Mouse (Mus musculus) kidney, embryonic 15.5 days (tissue): ENCODE data around the gene Slc6a6. TPM values are rescaled to one million over a fixed set of nuclear protein-coding genes. Genes with fewer than 3 reads are reported as not detected.

ENCODE experiments used
- ATAC-seq: fragments of 200-750 bp; cut with Nextera tagmentation; replicated peaks from 2 replicates; pipeline ENCODE4 v1.8.0; 2017; ENCODE audit warnings: moderate TSS enrichment; ENCODE audit not compliant: low FRiP score
- H3K27ac ChIP-seq: fragments of 300-500 bp; sonication (generic); 2 replicates; pipeline ENCODE4 v1.5.1; 2015; ENCODE audit warnings: mild to moderate bottlenecking, inconsistent platforms
- H3K27me3 ChIP-seq: fragments of 300-500 bp; sonication (generic); 2 replicates; pipeline ENCODE4 v1.6.1; 2015; ENCODE audit warnings: inconsistent platforms
- H3K36me3 ChIP-seq: fragments of 300-500 bp; sonication (generic); 2 replicates; pipeline ENCODE4 v1.6.1; 2015; ENCODE audit warnings: inconsistent platforms
- H3K4me1 ChIP-seq: fragments of 300-500 bp; sonication (generic); 2 replicates; pipeline ENCODE4 v1.6.1; 2015; ENCODE audit warnings: inconsistent platforms
- H3K4me2 ChIP-seq: fragments of 300-500 bp; sonication (generic); 2 replicates; pipeline ENCODE4 v1.6.1; 2015; ENCODE audit warnings: moderate library complexity, mild to moderate bottlenecking, inconsistent platforms
- H3K4me3 ChIP-seq: fragments of 300-500 bp; sonication (generic); replicated peaks from 2 replicates; pipeline ENCODE4 v1.5.1; 2015; ENCODE audit warnings: mild to moderate bottlenecking, inconsistent platforms
- H3K9ac ChIP-seq: fragments of 300-500 bp; sonication (generic); 2 replicates; pipeline ENCODE4 v1.6.1; 2015; ENCODE audit warnings: mild to moderate bottlenecking, inconsistent platforms
- H3K9me3 ChIP-seq: fragments of 300-500 bp; sonication (generic); replicated peaks from 2 replicates; pipeline ENCODE4 v1.6.1; 2016; ENCODE audit warnings: inconsistent platforms
- WGBS: fragments of 180-500 bp; shearing (Covaris S2); methylation state at CpG from one replicate; pipeline ENCODE4 v1.1.7; 2015; ENCODE audit warnings: mixed read lengths; 5-methylcytosine and 5-hydroxymethylcytosine counted together
- polyA plus RNA-seq: library from polyadenylated mRNA; unstranded; fragments of >200 nt; fragmentation: Nextera tagmentation; extraction: Ambion mirVana; gene quantifications from 2 replicates; pipeline ENCODE4 v1.2.1, GENCODE M21; 2015

Slc6a6 gene
- polyA plus RNA-seq, 1 experiment from 2014 or later = 87.2 TPM

- Histone ChIP-seq H3K9me3 (no peaks in the 10 kb centered on the region), H3K4me2 (no peak overlapping the region), H3K36me3 (no peaks in the 10 kb centered on the region), H3K4me1 (peaks cover 39% of the 10 kb centered on the region), H3K27ac (no peak overlapping the region), H3K27me3 (no peaks in the 10 kb centered on the region), H3K4me3 (no peak overlapping the region), H3K9ac (no peak overlapping the region)
- no peak; the same call in 1 of the 2 replicates for ATAC-seq
- whole genome bisulfite sequencing = 58% methylated on average over 6 of the region's 6 CpGs
Observed at GRCm38 (mm10) chr6:91655874-91656433, 27.9 kb upstream of the Slc6a6 start.

- no peak for ATAC-seq
- Histone ChIP-seq H3K4me1 (peaks cover 37% of the 10 kb centered on the region), H3K9ac (no peak overlapping the region), H3K27me3 (no peaks in the 10 kb centered on the region), H3K4me2 (no peak overlapping the region), H3K9me3 (no peaks in the 10 kb centered on the region), H3K4me3 (no peak overlapping the region), H3K27ac (no peak overlapping the region), H3K36me3 (no peaks in the 10 kb centered on the region)
- 60% methylated on average over 1 of the region's 1 CpGs for WGBS
Observed at GRCm38 (mm10) chr6:91658288-91658687, 25.6 kb upstream of the Slc6a6 start.

- H3K9ac ChIP-seq = no peak overlapping the region
- no peaks in the 10 kb centered on the region for H3K27me3 ChIP-seq
- ATAC-seq = peak; percentile 70
- no peaks in the 10 kb centered on the region for H3K36me3 ChIP-seq
- H3K4me3 ChIP-seq = no peak overlapping the region
- H3K27ac ChIP-seq = peak overlapping the region; percentile 83
- 43% methylated on average over 2 of the region's 2 CpGs for WGBS
- H3K9me3 ChIP-seq = no peaks in the 10 kb centered on the region
- H3K4me2 ChIP-seq = no peak overlapping the region
- peaks cover 32% of the 10 kb centered on the region for H3K4me1 ChIP-seq
Observed at GRCm38 (mm10) chr6:91659841-91660509, 23.9 kb upstream of the Slc6a6 start.

GRCm38 (mm10) chr6:91662301-91662700 lies 21.6 kb upstream of the Slc6a6 start:
- no peaks in the 10 kb centered on the region for H3K36me3 ChIP-seq
- no peak for ATAC-seq
- no peak overlapping the region for H3K9ac ChIP-seq
- H3K27ac ChIP-seq = no peak overlapping the region
- no peaks in the 10 kb centered on the region for H3K27me3 ChIP-seq
- WGBS = 81% methylated on average over 6 of the region's 6 CpGs
- H3K9me3 ChIP-seq = no peaks in the 10 kb centered on the region
- peaks cover 22% of the 10 kb centered on the region for H3K4me1 ChIP-seq
- H3K4me2 ChIP-seq = no peak overlapping the region
- H3K4me3 ChIP-seq = no peak overlapping the region

GRCm38 (mm10) chr6:91663616-91664015 lies 20.2 kb upstream of the Slc6a6 start:
- Histone ChIP-seq H3K4me2 (no peak overlapping the region), H3K4me1 (peaks cover 18% of the 10 kb centered on the region), H3K9ac (no peak overlapping the region), H3K27ac (no peak overlapping the region), H3K36me3 (no peaks in the 10 kb centered on the region), H3K4me3 (no peak overlapping the region), H3K9me3 (no peaks in the 10 kb centered on the region), H3K27me3 (no peaks in the 10 kb centered on the region)
- 55% methylated on average over 6 of the region's 6 CpGs for WGBS
- ATAC-seq = no peak

GRCm38 (mm10) chr6:91665267-91665666 lies 18.6 kb upstream of the Slc6a6 start:
- no peak overlapping the region for H3K4me2 ChIP-seq
- no peak overlapping the region for H3K4me3 ChIP-seq
- no peaks in the 10 kb centered on the region for H3K9me3 ChIP-seq
- whole genome bisulfite sequencing = 86% methylated on average over 6 of the region's 6 CpGs
- H3K4me1 ChIP-seq = peaks cover 6% of the 10 kb centered on the region
- no peak for ATAC-seq
- no peak overlapping the region for H3K9ac ChIP-seq
- no peak overlapping the region for H3K27ac ChIP-seq
- H3K27me3 ChIP-seq = no peaks in the 10 kb centered on the region
- H3K36me3 ChIP-seq = no peaks in the 10 kb centered on the region

- no peaks in the 10 kb centered on the region for H3K4me1 ChIP-seq
- H3K27ac ChIP-seq = no peak overlapping the region
- H3K9me3 ChIP-seq = no peaks in the 10 kb centered on the region
- no peak overlapping the region for H3K4me2 ChIP-seq
- no peak overlapping the region for H3K9ac ChIP-seq
- 93% methylated on average over 3 of the region's 3 CpGs for WGBS
- H3K27me3 ChIP-seq = no peaks in the 10 kb centered on the region
- no peaks in the 10 kb centered on the region for H3K36me3 ChIP-seq
- H3K4me3 ChIP-seq = no peak overlapping the region
- ATAC-seq = no peak
Observed at GRCm38 (mm10) chr6:91665990-91666700, 17.7 kb upstream of the Slc6a6 start.

- Histone ChIP-seq H3K36me3 (no peaks in the 10 kb centered on the region), H3K4me3 (no peak overlapping the region), H3K9ac (no peak overlapping the region), H3K9me3 (no peaks in the 10 kb centered on the region), H3K27ac (no peak overlapping the region), H3K4me2 (no peak overlapping the region), H3K27me3 (no peaks in the 10 kb centered on the region), H3K4me1 (no peaks in the 10 kb centered on the region)
- 90% methylated on average over 4 of the region's 4 CpGs for WGBS
- no peak for ATAC-seq
Observed at GRCm38 (mm10) chr6:91667141-91667540, 16.7 kb upstream of the Slc6a6 start.

- no peaks in the 10 kb centered on the region for H3K36me3 ChIP-seq
- H3K27me3 ChIP-seq = no peaks in the 10 kb centered on the region
- H3K4me2 ChIP-seq = no peak overlapping the region
- no peaks in the 10 kb centered on the region for H3K9me3 ChIP-seq
- H3K4me1 ChIP-seq = no peaks in the 10 kb centered on the region
- no peak overlapping the region for H3K9ac ChIP-seq
- H3K27ac ChIP-seq = no peak overlapping the region
- ATAC-seq = peak; percentile 66
- H3K4me3 ChIP-seq = no peak overlapping the region
- 16% methylated on average over 5 of the region's 5 CpGs for WGBS
Observed at GRCm38 (mm10) chr6:91668276-91668675, 15.6 kb upstream of the Slc6a6 start.

GRCm38 (mm10) chr6:91669270-91669669 lies 14.6 kb upstream of the Slc6a6 start:
- Histone ChIP-seq H3K4me2 (no peak overlapping the region), H3K4me1 (no peaks in the 10 kb centered on the region), H3K27ac (no peak overlapping the region), H3K36me3 (no peaks in the 10 kb centered on the region), H3K9me3 (no peaks in the 10 kb centered on the region), H3K9ac (no peak overlapping the region), H3K4me3 (no peak overlapping the region), H3K27me3 (no peaks in the 10 kb centered on the region)
- no peak for ATAC-seq
- 65% methylated on average over 4 of the region's 4 CpGs for WGBS

GRCm38 (mm10) chr6:91670224-91670623 lies 13.6 kb upstream of the Slc6a6 start:
- no peak for ATAC-seq
- WGBS = 76% methylated on average over 6 of the region's 6 CpGs
- H3K4me2 ChIP-seq = no peak overlapping the region
- H3K4me1 ChIP-seq = peaks cover 7% of the 10 kb centered on the region; the same call in 1 of the 2 replicates
- no peak overlapping the region for H3K27ac ChIP-seq
- no peak overlapping the region for H3K9ac ChIP-seq
- no peaks in the 10 kb centered on the region for H3K27me3 ChIP-seq
- no peaks in the 10 kb centered on the region for H3K36me3 ChIP-seq
- no peaks in the 10 kb centered on the region for H3K9me3 ChIP-seq
- H3K4me3 ChIP-seq = no peak overlapping the region

- Histone ChIP-seq H3K9ac (no peak overlapping the region), H3K9me3 (no peaks in the 10 kb centered on the region), H3K4me1 (peaks cover 18% of the 10 kb centered on the region; the same call in 1 of the 2 replicates), H3K4me2 (no peak overlapping the region), H3K27me3 (no peaks in the 10 kb centered on the region), H3K27ac (peak overlapping the region; percentile 39; the same call in 1 of the 2 replicates), H3K4me3 (no peak overlapping the region), H3K36me3 (no peaks in the 10 kb centered on the region)
- no peak for ATAC-seq
- 34% methylated on average over 5 of the region's 5 CpGs for WGBS
Observed at GRCm38 (mm10) chr6:91674757-91675350, 9.0 kb upstream of the Slc6a6 start.
